Mouse (Mus musculus) small intestine, adult 2 months (tissue): ENCODE measurements around the gene Slc5a11.

Experiments
- CTCF ChIP-seq: fragments of 200-500 bp; IDR thresholded peaks from 2 replicates; pipeline ENCODE4 v1.5.1; 2012; ENCODE audit warnings: low read depth, mild to moderate bottlenecking, control low read depth, inconsistent platforms, low read length, moderate library complexity, mixed read lengths; ENCODE audit not compliant: insufficient replicate concordance, insufficient read length; ENCODE audit errors: extremely low read depth
- POLR2A ChIP-seq: fragments of 200-500 bp; IDR thresholded peaks from 2 replicates; pipeline ENCODE4 v1.6.1; 2012; ENCODE audit warnings: low read depth, mild to moderate bottlenecking, control low read depth, inconsistent platforms, low read length, moderate library complexity

- TF ChIP-seq POLR2A (no peak), CTCF (no peak)
Measured at GRCm38 (mm10) chr7:123246504-123247084, 32.0 kb downstream of the Slc5a11 start.
